Mouse (Mus musculus): ENCODE measurements around the gene Iqsec3. TPM values are rescaled to one million over a fixed set of nuclear protein-coding genes. Genes with fewer than 3 reads are reported as not detected.

The Iqsec3 gene
- polyA plus RNA-seq (2016; fragmentation: Nextera tagmentation; extraction: Ambion mirVana) = not detected in 2 replicates

DNA sequence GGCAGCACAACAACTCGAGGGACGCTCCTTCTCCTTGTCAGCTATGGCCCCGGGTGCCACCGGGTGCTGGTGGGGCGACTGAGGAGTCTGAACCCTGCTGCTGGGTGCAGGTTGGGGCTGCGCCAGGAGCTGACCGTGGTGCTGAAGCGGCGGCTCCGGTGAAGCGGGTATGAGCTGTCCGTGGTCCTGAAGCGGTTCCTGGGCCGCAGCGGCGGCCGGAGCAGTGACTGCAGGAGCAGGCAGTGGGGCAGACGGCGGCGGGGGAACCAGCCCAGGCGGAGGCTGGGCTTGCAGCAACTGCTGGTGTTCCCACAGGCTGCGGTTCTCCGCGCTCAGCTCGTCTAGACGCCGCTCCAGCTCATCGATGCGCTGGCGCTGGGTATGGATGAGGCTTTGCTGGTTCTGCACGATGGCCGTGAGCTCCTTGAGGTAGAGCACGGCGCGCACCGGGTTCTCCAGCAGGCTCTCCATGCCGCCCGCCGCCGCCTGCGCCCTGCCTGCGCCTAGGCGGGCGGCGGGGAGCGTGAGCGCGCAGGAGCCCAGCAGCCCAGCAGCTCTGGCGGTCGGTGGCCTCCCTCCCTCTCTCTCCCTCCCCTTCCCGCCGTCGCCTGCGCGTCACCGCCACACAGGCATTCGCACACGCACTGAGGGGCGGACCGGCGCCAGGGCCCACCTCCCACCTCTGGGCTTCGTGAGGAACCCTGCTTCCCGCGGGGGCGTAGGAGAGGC lies at the start of gene Iqsec3:
Gene Iqsec3, minus strand, starts transcription at position 586 of the 729 bp plus-strand sequence.
- Histone ChIP-seq H3K4me3 (peak within 1 kb of the TSS; percentile 13), H3K36me3 (no peaks in the 10 kb centered on the region), H3K4me1 (no peaks in the 10 kb centered on the region), H3K27me3 (replicated peaks) (peaks cover 35% of the 10 kb centered on the region), H3K9ac (no peak within 1 kb of the TSS), H3K27ac (no peak within 1 kb of the TSS), H3K4me2 (peak within 1 kb of the TSS; percentile 53), H3K9me3 (replicated peaks) (no peaks in the 10 kb centered on the region)
- WGBS (ENCODE audit: insufficient replicate concordance) = 2% methylated on average over 64 of the region's 65 CpGs
- ATAC-seq = peak; percentile 65

DNA sequence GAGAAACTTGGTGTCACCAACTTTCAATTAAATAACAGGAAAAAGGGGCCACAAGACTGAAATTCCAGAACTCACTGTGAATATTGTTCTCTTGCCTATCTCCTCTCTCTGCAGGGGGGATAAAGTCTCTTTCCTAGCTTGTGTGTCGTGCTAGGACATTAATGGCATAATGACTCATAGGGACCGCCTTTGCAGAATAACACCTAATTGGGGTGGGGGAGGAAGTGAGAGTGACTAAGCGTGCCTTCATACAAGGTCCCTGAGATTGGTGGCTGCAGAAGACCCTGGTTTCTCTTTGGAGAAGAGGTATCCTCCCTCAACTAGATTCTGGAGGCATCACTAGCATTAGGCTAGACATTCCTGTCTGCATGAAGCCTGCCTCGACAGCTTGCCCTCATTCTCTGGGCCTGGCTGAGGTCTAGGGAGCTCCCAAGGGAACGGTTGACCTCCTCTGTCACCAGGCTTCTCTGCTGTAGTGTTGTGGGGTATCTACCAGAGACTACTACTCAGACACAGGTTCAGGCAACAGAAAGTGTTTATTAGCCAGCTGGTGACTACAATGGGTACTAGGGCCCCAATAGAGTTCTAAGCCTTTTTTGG lies 48.7 kb upstream of the Iqsec3 start:
- Histone ChIP-seq H3K4me1 (no peaks in the 10 kb centered on the region), H3K36me3 (no peaks in the 10 kb centered on the region), H3K4me2 (no peak overlapping the region), H3K27me3 (replicated peaks) (no peaks in the 10 kb centered on the region), H3K9me3 (replicated peaks) (no peaks in the 10 kb centered on the region), H3K4me3 (no peak overlapping the region), H3K9ac (no peak overlapping the region), H3K27ac (no peak overlapping the region)
- no peak for ATAC-seq
- 55% methylated on average over 5 of the region's 5 CpGs for WGBS (ENCODE audit: insufficient replicate concordance)

DNA sequence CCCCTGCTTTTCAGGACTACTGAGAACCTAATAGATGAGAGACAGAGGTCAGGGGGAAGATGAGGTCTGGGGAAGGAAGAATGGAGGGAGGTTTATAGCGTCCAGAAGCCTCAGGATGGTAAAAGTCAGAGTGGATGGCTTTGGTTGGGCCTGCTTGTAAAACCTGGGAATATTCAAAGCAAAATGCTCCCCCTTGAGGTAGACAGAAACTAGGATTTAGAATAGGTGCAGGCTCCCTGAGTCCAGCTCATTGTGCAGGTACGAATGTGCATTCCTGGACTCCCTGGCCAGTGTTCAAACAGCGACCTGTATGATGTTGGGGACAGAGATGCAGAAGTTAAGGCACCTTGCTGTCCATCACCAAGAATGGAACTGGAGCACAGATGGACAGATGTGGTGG lies 47.6 kb upstream of the Iqsec3 start:
- Histone ChIP-seq H3K4me3 (no peak overlapping the region), H3K4me1 (no peaks in the 10 kb centered on the region), H3K27ac (no peak overlapping the region), H3K4me2 (no peak overlapping the region), H3K9ac (no peak overlapping the region), H3K9me3 (replicated peaks) (no peaks in the 10 kb centered on the region), H3K36me3 (no peaks in the 10 kb centered on the region), H3K27me3 (replicated peaks) (no peaks in the 10 kb centered on the region)
- 43% methylated on average over 3 of the region's 3 CpGs for WGBS (ENCODE audit: insufficient replicate concordance)
- no peak for ATAC-seq

DNA sequence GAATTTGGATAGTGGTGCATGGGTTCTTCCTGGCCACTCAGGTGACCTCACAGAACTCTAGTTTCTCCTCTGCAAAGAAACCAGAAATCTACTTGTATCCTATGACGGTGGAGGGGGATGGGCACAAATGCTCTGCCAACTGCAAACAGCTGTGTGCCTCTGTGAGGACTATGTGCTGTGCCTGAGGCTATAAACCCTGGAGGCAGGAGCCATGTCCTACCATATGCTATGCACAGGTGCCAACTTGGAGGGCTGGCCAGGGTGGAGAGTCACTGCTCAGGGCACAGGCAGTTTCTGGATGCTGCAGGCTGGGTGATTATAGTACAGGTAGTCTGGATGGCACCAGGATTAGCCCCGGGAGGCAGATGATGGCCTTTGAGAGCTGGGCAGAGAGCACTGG lies 46.4 kb upstream of the Iqsec3 start:
- Histone ChIP-seq H3K4me1 (no peaks in the 10 kb centered on the region), H3K36me3 (no peaks in the 10 kb centered on the region), H3K9me3 (replicated peaks) (no peaks in the 10 kb centered on the region), H3K27me3 (replicated peaks) (no peaks in the 10 kb centered on the region), H3K27ac (no peak overlapping the region), H3K4me2 (no peak overlapping the region), H3K9ac (no peak overlapping the region), H3K4me3 (no peak overlapping the region)
- ATAC-seq = no peak
- WGBS (ENCODE audit: insufficient replicate concordance) = 55% methylated on average over 2 of the region's 2 CpGs

DNA sequence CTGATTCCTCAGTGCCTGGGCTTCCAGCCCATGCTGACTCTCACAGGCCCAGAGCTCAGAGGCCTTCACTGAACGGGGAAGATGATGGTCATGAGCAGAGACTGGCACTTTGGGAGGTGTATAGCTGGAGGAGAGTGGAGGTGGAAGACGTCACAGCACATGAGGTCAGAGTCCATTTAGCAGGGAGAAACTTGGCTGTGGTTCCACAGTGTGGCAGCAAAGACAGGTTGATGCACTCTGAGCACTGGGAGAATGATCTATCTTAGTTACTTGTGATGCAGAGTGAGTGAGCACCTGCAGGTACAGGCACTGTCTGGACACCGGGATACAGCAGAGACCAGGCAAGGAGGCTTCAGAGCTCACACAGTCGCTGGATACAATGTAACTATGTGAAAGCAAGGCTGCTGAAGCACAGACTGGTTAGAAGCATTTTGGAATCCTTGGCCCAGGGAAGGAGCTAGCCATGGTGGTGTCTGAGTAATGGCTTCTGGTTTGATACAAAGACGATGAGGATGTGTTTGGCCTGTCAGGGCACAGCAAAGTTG lies 45.9 kb upstream of the Iqsec3 start:
- 54% methylated on average over 5 of the region's 5 CpGs for WGBS (ENCODE audit: insufficient replicate concordance)
- no peaks in the 10 kb centered on the region for H3K9me3 ChIP-seq (replicated peaks)
- no peak for ATAC-seq

DNA sequence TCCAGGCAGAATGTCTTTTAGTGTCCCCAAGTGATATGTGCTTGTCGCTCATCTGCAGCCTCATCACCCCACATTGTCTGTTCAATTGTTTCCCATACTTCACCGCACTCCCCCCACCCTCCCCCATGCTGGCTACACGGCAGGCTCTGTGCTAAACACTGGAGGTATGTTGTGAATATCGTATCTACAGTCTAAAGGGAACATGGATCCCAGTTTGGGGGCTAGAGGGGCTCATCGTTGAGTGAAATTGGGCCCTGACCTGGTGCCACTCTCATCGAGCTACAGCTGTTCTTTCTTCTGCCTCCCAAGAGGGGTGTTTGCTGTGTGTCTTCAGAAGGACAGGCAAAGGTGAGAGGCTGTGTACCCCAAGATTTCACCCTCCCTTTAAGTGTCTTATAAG lies 44.2 kb upstream of the Iqsec3 start:
- no peaks in the 10 kb centered on the region for H3K27me3 ChIP-seq (replicated peaks)
- H3K4me1 ChIP-seq = no peaks in the 10 kb centered on the region
- H3K4me2 ChIP-seq = no peak overlapping the region
- ATAC-seq = no peak
- no peak overlapping the region for H3K4me3 ChIP-seq
- H3K27ac ChIP-seq = no peak overlapping the region
- no peak overlapping the region for H3K9ac ChIP-seq
- WGBS (ENCODE audit: insufficient replicate concordance) = 67% methylated on average over 6 of the region's 6 CpGs
- no peaks in the 10 kb centered on the region for H3K36me3 ChIP-seq
- H3K9me3 ChIP-seq (replicated peaks) = no peaks in the 10 kb centered on the region

More for the DNA sequence above, 45.9 kb upstream of the Iqsec3 start:
- Histone ChIP-seq H3K4me1 (no peaks in the 10 kb centered on the region), H3K9ac (no peak overlapping the region), H3K27ac (no peak overlapping the region), H3K36me3 (no peaks in the 10 kb centered on the region), H3K4me3 (no peak overlapping the region), H3K27me3 (replicated peaks) (no peaks in the 10 kb centered on the region), H3K4me2 (no peak overlapping the region)

DNA sequence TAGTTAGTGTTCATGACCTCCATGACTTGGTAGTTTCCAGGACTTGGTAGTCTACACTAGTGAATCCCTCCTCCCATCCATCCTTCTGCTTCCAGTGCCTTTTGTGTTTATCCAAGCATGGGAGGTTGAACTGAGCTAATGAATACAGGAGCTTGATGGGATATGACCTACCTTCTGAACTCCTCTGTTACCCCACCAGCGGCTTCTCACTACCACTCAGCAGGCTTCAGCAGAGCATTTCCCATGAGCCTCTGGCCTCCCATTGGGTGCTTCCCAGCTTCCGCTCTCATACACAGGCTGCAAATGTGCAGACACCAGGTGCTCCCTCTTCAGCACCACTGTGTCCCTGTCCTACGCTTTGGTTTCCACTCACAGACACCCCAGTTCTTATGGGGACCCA lies 36.9 kb upstream of the Iqsec3 start:
- H3K4me3 ChIP-seq = no peak overlapping the region
- H3K36me3 ChIP-seq = no peaks in the 10 kb centered on the region
- H3K9ac ChIP-seq = no peak overlapping the region
- H3K27me3 ChIP-seq (replicated peaks) = no peaks in the 10 kb centered on the region
- no peaks in the 10 kb centered on the region for H3K9me3 ChIP-seq (replicated peaks)
- H3K4me1 ChIP-seq = no peaks in the 10 kb centered on the region
- 64% methylated on average over 3 of the region's 3 CpGs for WGBS (ENCODE audit: insufficient replicate concordance)
- H3K4me2 ChIP-seq = no peak overlapping the region
- no peak overlapping the region for H3K27ac ChIP-seq
- ATAC-seq = no peak

DNA sequence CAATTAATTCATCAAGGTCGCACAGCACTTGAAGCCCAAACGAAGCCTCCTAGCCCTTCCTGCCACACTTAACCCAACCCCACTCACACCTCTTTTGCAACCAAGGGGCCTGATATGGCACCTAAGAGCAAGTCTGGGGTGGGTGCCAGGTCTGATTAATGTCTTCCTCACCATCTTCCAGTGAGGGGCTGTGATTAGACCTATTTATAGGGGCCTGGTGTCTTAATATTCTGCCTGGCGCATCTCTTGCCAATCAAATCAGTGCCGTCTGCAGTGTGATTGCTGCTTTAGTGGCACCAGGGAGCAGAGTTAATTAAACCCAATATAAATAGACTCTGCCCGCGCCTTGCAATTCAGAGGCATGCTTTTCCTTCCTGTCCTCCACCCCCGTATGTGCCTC lies 36.4 kb upstream of the Iqsec3 start:
- Histone ChIP-seq H3K4me3 (no peak overlapping the region), H3K9ac (no peak overlapping the region), H3K27me3 (replicated peaks) (no peaks in the 10 kb centered on the region), H3K4me2 (no peak overlapping the region), H3K27ac (no peak overlapping the region), H3K36me3 (no peaks in the 10 kb centered on the region), H3K4me1 (no peaks in the 10 kb centered on the region), H3K9me3 (replicated peaks) (no peaks in the 10 kb centered on the region)
- ATAC-seq = no peak
- 60% methylated on average over 7 of the region's 7 CpGs for WGBS (ENCODE audit: insufficient replicate concordance)

DNA sequence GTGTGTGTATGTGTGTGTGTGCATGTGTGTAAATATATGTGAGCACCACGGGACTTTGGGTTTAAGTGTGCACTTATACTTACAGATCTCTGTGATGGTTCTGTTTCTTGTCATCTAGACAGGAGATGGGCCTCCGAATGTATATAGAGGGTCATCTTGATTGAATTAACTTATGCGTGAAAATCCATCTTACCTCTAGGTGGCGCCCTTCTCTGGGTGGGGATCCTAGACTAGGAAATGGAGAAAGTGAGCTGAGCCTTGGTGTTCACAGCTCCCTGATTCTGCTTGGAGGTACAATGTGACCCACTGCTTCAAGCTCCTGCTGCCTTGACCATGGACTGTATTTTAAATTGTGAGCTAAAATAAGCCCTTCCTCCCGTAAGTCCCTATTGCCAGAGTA lies 34.8 kb upstream of the Iqsec3 start:
- H3K4me2 ChIP-seq = no peak overlapping the region
- H3K9me3 ChIP-seq (replicated peaks) = no peaks in the 10 kb centered on the region
- no peaks in the 10 kb centered on the region for H3K27me3 ChIP-seq (replicated peaks)
- no peaks in the 10 kb centered on the region for H3K36me3 ChIP-seq
- H3K4me3 ChIP-seq = no peak overlapping the region
- H3K4me1 ChIP-seq = no peaks in the 10 kb centered on the region
- no peak overlapping the region for H3K27ac ChIP-seq
- no peak overlapping the region for H3K9ac ChIP-seq
- 51% methylated on average over 5 of the region's 5 CpGs for WGBS (ENCODE audit: insufficient replicate concordance)
- ATAC-seq = no peak

DNA sequence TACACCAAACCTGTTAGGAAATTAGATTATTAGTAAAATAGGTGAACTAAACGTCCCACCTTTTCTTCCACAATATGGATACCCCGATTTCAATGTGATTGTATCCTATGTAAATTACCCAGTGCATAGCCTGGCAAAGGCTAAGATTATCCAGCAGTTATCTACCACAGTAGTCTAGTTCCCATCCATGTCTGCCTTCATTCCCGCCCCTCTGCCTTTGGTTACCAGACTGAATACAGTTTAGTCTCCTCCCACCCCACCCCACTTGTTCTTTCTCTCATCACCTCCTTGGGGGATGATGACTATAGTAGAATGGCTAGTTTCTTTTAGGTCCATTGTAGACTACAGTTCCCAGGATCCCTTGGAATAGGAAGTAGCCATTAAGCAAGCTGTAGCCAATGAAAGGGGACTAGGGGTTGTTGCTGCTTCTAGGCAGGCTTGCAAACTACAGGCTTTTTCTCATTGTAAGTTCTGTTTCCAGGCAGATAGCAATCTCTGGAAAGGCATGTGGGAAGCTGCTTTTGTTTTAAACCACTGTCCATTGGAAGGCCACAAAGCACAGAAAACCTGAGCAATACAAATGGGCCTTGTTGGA lies 27.7 kb upstream of the Iqsec3 start:
- 46% methylated on average over 3 of the region's 3 CpGs for WGBS (ENCODE audit: insufficient replicate concordance)
- no peak overlapping the region for H3K27ac ChIP-seq
- ATAC-seq = no peak

DNA sequence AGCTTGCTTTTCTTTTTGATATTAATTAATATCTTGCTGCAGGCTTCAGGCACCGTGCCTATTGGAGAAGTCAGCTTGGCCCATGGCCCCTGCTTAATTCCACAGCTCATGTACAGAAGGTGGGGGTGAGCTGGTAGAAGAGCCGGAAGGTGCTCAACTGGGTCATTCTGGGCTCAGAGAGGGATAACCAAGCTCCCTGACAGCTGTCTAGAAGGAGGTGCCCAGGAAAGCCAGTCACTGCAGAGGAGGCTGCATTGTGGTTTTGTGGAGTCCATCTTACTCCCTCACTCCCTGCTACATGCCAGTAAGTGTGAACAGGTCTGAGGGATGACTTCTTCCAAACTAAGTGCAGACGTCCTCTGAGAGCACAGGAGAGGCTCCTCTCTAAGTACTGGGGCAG lies 26.4 kb upstream of the Iqsec3 start:
- Histone ChIP-seq H3K9ac (no peak overlapping the region), H3K9me3 (replicated peaks) (no peaks in the 10 kb centered on the region), H3K4me1 (no peaks in the 10 kb centered on the region), H3K4me3 (no peak overlapping the region), H3K27me3 (replicated peaks) (no peaks in the 10 kb centered on the region), H3K36me3 (no peaks in the 10 kb centered on the region), H3K27ac (no peak overlapping the region), H3K4me2 (no peak overlapping the region)
- ATAC-seq = no peak
- WGBS (ENCODE audit: insufficient replicate concordance) = 56% methylated on average over 3 of the region's 3 CpGs

More for the DNA sequence above, 27.7 kb upstream of the Iqsec3 start:
- no peak overlapping the region for H3K4me2 ChIP-seq
- H3K4me3 ChIP-seq = no peak overlapping the region
- H3K27me3 ChIP-seq (replicated peaks) = no peaks in the 10 kb centered on the region
- H3K9me3 ChIP-seq (replicated peaks) = no peaks in the 10 kb centered on the region
- H3K36me3 ChIP-seq = no peaks in the 10 kb centered on the region
- H3K4me1 ChIP-seq = no peaks in the 10 kb centered on the region
- no peak overlapping the region for H3K9ac ChIP-seq

DNA sequence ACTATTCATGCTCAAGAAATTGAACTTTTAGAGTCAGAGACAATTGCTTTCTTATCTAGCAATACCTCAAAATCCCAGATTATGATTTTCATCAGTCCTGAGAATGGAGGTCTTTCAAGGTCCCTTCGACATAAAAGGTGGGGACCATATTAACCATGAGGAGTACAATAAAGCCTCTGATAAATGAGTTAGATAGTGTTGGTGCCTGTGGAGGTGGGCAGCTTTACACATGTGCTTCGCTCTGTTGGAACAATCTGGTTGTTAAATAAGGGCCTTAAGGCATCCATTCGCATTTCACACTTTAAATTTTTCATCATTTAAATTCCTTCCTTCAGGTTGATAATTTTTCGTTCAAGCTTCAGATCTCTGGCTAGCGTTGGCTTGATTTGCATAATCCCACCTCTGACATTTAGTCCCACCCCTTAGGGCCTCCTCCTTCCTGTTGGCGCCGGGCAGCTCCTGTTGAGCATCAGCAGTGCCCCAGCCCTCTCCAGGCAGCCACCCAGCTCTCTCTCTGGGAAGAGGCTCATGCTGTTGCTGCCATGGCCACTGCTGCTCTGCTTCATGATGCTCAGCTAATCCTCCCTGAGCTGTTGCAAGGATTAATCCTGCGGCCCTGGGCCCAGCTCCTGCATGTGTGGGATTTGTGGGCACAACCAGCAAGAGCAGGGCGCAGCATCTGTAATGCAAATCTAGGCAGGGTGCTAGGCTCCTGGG lies 25.5 kb upstream of the Iqsec3 start:
- 21% methylated on average over 9 of the region's 9 CpGs for WGBS (ENCODE audit: insufficient replicate concordance)
- Histone ChIP-seq H3K4me1 (no peaks in the 10 kb centered on the region), H3K27ac (no peak overlapping the region), H3K27me3 (replicated peaks) (no peaks in the 10 kb centered on the region), H3K36me3 (no peaks in the 10 kb centered on the region), H3K4me2 (no peak overlapping the region), H3K9ac (no peak overlapping the region), H3K9me3 (replicated peaks) (no peaks in the 10 kb centered on the region), H3K4me3 (no peak overlapping the region)
- no peak for ATAC-seq

Data from liver, embryonic 12.5 days (tissue).